Mouse (Mus musculus): ENCODE measurements around the gene Perm1. TPM values are rescaled to one million over a fixed set of nuclear protein-coding genes. Genes with fewer than 3 reads are reported as not detected.

The Perm1 gene
- total and polyA plus RNA-seq, 3 experiments, result 0.19 to 1.8 TPM; not detected in 1

GRCm38 (mm10) chr4:156228393-156229024 is 12.8 kb downstream of the Perm1 start:
- Histone ChIP-seq H3K27me3 (ENCODE audit: control insufficient read depth in 1 of 2, insufficient read depth in 2 of 2, low read length in 2 of 2) (no peaks in the 10 kb centered on the region), H3K4me1 (ENCODE audit: control insufficient read depth in 1 of 2, insufficient read depth in 2 of 2, low read length in 2 of 2) (no peaks in the 10 kb centered on the region), H3K9ac (ENCODE audit: control insufficient read depth, low read depth, low read length, poor library complexity, severe bottlenecking) (no peak overlapping the region), H3K36me3 (ENCODE audit: control insufficient read depth in 1 of 2, insufficient read depth in 2 of 2, low read length in 2 of 2) (no peaks in the 10 kb centered on the region), H3K79me2 (ENCODE audit: control insufficient read depth, insufficient read depth, low read length, poor library complexity) (no peaks in the 10 kb centered on the region), H3K4me3 (ENCODE audit: control insufficient read depth in 1 of 2, insufficient read depth in 1 of 2, low read depth in 2 of 2, low read length in 2 of 2) (no peak overlapping the region), H3K27ac (ENCODE audit: control insufficient read depth, low read depth, low read length) (no peak overlapping the region), H3K9me3 (replicated peaks; ENCODE audit: insufficient read depth, low read length) (no peaks in the 10 kb centered on the region)
- DNase-seq (ENCODE audit: low read depth, low spot score), result no peak
- TF ChIP-seq TBP (IDR thresholded peaks at IDR 0.05; ENCODE audit: low read depth, low read length) (no peak), JUND (IDR thresholded peaks at IDR 0.05; ENCODE audit: low read depth, low read length) (no peak), SMC3 (IDR thresholded peaks at IDR 0.05; ENCODE audit: low read depth, low read length) (no peak), EP300 (IDR thresholded peaks at IDR 0.05; ENCODE audit: low read depth in 1 of 2, low read length in 2 of 2) (no peak), E2F4 (IDR thresholded peaks at IDR 0.05; ENCODE audit: borderline replicate concordance, low read depth, low read length) (no peak), MEF2A (IDR thresholded peaks at IDR 0.05; ENCODE audit: extremely low read depth, insufficient replicate concordance, low read depth, low read length, poor library complexity, severe bottlenecking) (no peak), MYC (IDR thresholded peaks at IDR 0.05; ENCODE audit: low read depth, low read length) (no peak), ZMIZ1 (IDR thresholded peaks at IDR 0.05; ENCODE audit: low read depth, low read length) (no peak), RAD21 (IDR thresholded peaks at IDR 0.05; ENCODE audit: low read depth, low read length) (no peak), ZNF384 (IDR thresholded peaks at IDR 0.05; ENCODE audit: low read depth, low read length) (no peak), GATA1 (IDR thresholded peaks at IDR 0.05; ENCODE audit: low read depth, low read length) (no peak), MAFK (IDR thresholded peaks at IDR 0.05; ENCODE audit: borderline replicate concordance, low read depth, low read length) (no peak), SIN3A (IDR thresholded peaks at IDR 0.05; ENCODE audit: low read length) (no peak), TAL1 (IDR thresholded peaks at IDR 0.05; ENCODE audit: low read length) (no peak)

GRCm38 (mm10) chr4:156234021-156234501 is 18.4 kb downstream of the Perm1 start:
- peaks cover 7 to 8% of the 10 kb centered on the region in 2 experiments for H3K36me3 ChIP-seq (ENCODE audit: control insufficient read depth in 1 of 2, insufficient read depth in 2 of 2, low read length in 2 of 2)
- peak overlapping the region; percentile 59 to 93 for H3K4me3 ChIP-seq (ENCODE audit: control insufficient read depth in 1 of 2, insufficient read depth in 1 of 2, low read depth in 2 of 2, low read length in 2 of 2)
- peak overlapping the region; percentile 13; the same call in 1 of the 2 replicates for H3K27ac ChIP-seq (ENCODE audit: control insufficient read depth, low read depth, low read length)
- DNase-seq (ENCODE audit: low read depth, low spot score), result peak; percentile 51
- no peaks in the 10 kb centered on the region for H3K9me3 ChIP-seq (replicated peaks; ENCODE audit: insufficient read depth, low read length)
- peak overlapping the region; percentile 71 for H3K9ac ChIP-seq (ENCODE audit: control insufficient read depth, low read depth, low read length, poor library complexity, severe bottlenecking)
- H3K4me1 ChIP-seq (ENCODE audit: control insufficient read depth in 1 of 2, insufficient read depth in 2 of 2, low read length in 2 of 2), result peaks cover 2 to 6% of the 10 kb centered on the region in 2 experiments; a peak in 2 of 4 replicates
- peaks cover 37% of the 10 kb centered on the region for H3K79me2 ChIP-seq (ENCODE audit: control insufficient read depth, insufficient read depth, low read length, poor library complexity)
- no peaks in the 10 kb centered on the region for H3K27me3 ChIP-seq (ENCODE audit: control insufficient read depth in 1 of 2, insufficient read depth in 2 of 2, low read length in 2 of 2)
- TF ChIP-seq ZKSCAN1 (IDR thresholded peaks at IDR 0.05; ENCODE audit: low read depth, low read length), result no peak
- TF ChIP-seq ZNF384 (IDR thresholded peaks at IDR 0.05; ENCODE audit: low read depth, low read length), result no peak
- TF ChIP-seq NELFE (IDR thresholded peaks at IDR 0.05; ENCODE audit: low read depth, low read length), result no peak
- TF ChIP-seq KAT2A (conservative IDR thresholded peaks at IDR 0.05; ENCODE audit: low read depth, low read length), result no peak
- TF ChIP-seq ETS1 (IDR thresholded peaks at IDR 0.05; ENCODE audit: low read depth, low read length), result no peak
- no peak for TF ChIP-seq NRF1 (IDR thresholded peaks at IDR 0.05; ENCODE audit: insufficient read depth, low read depth, low read length, poor library complexity, severe bottlenecking)
- no peak for TF ChIP-seq MAX (IDR thresholded peaks at IDR 0.05; ENCODE audit: low read length)
- TF ChIP-seq E2F4 (IDR thresholded peaks at IDR 0.05; ENCODE audit: borderline replicate concordance, low read depth, low read length), result no peak
- TF ChIP-seq MAZ (IDR thresholded peaks at IDR 0.05; ENCODE audit: low read depth, low read length), result peak; percentile 8; the same call in 1 of the 2 replicates
- peak; percentile 46; the same call in 1 of the 2 replicates for TF ChIP-seq USF1 (IDR thresholded peaks at IDR 0.05; ENCODE audit: low read depth, low read length)
- no peak for TF ChIP-seq MEF2A (IDR thresholded peaks at IDR 0.05; ENCODE audit: extremely low read depth, insufficient replicate concordance, low read depth, low read length, poor library complexity, severe bottlenecking)
- no peak for TF ChIP-seq MYC (IDR thresholded peaks at IDR 0.05; ENCODE audit: low read depth, low read length)
- no peak for TF ChIP-seq TBP (IDR thresholded peaks at IDR 0.05; ENCODE audit: low read depth, low read length)
- TF ChIP-seq POLR2A (IDR thresholded peaks at IDR 0.05; ENCODE audit: control insufficient read depth in 1 of 2, insufficient read depth in 1 of 2, low read depth in 1 of 2, low read length in 2 of 2, poor library complexity in 1 of 2), result 0 out of 4 replicates have a peak, but pooled peaks of 1 of the 2 experiments have one; percentile 6
- no peak for TF ChIP-seq TCF12 (IDR thresholded peaks at IDR 0.05; ENCODE audit: low read depth, low read length)
- no peak for TF ChIP-seq JUND (IDR thresholded peaks at IDR 0.05; ENCODE audit: low read depth, low read length)
- no peak for TF ChIP-seq RCOR1 (IDR thresholded peaks at IDR 0.05; ENCODE audit: low read depth, low read length)

Measured in MEL (cell line).